Mouse (Mus musculus) C2C12 (cell line): ENCODE results near the gene Vgll4.

Experiments used
- CEBPB ChIP-seq: IDR thresholded peaks from one replicate; pipeline ENCODE4 v1.6.1; 2011; ENCODE audit warnings: low read depth, mild to moderate bottlenecking, control low read depth, moderate library complexity
- CTCF ChIP-seq: IDR thresholded peaks from one replicate; pipeline ENCODE4 v1.5.1; 2011; ENCODE audit not compliant: control insufficient read depth, insufficient read depth, insufficient read length
- FOSL1 ChIP-seq: IDR thresholded peaks from one replicate; pipeline ENCODE4 v1.8.0; 2011; ENCODE audit warnings: mild to moderate bottlenecking, low read length; ENCODE audit not compliant: poor library complexity, insufficient read depth, severe bottlenecking
- MAX ChIP-seq: IDR thresholded peaks from one replicate; pipeline ENCODE4 v1.6.1; 2011; ENCODE audit warnings: mild to moderate bottlenecking, control low read depth
- MYOD1 ChIP-seq: IDR thresholded peaks from one replicate; pipeline ENCODE4 v1.6.1; 2011; ENCODE audit warnings: low read depth; ENCODE audit not compliant: control insufficient read depth, insufficient read length
- MYOG ChIP-seq: IDR thresholded peaks from one replicate; pipeline ENCODE4 v1.6.1; 2011; ENCODE audit not compliant: control insufficient read depth, insufficient read length; ENCODE audit errors: extremely low read depth
- USF1 ChIP-seq: IDR thresholded peaks from one replicate; pipeline ENCODE4 v1.6.1; 2011; ENCODE audit warnings: low read depth, mild to moderate bottlenecking, control low read depth, moderate library complexity

DNA sequence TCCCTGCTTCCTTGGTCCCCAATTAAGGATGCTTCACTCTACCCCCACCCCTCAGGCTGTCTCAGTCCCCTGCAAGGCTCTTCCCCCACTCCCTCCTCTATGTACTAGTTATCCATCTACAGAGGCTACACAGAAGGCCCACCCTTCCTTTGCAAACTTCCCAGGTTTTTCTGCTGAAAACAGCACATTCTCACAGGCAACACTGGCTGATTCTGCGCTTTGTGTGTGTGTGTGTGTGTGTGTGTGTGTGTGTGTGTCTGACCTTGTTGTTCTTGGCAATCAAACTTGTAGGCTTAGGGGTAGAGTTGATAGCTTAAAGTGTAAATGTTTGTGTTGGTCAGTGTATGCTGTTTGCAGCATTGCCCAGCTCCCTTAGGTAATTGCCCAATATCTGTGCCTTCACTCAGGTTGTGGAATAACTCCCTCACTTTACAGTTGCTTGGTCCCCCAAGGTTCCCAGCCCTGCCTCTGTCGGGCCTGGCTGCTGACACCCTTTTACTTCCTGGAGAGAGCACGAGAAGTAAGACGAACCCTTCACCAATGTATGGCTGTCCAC lies 135.9 kb downstream of the Vgll4 start:
- no peak for TF ChIP-seq CTCF
- no peak for TF ChIP-seq MYOG
- peak; percentile 33 for TF ChIP-seq CEBPB
- TF ChIP-seq USF1: no peak
- TF ChIP-seq FOSL1: no peak
- TF ChIP-seq MYOD1: no peak
- no peak for TF ChIP-seq MAX
